Mouse (Mus musculus): ENCODE measurements at regions not wholly inside any gene's neighbourhood (a gene's known extent, or its start where the extent isn't known, plus 50 kb on each side); places are given as distances from the start of the nearest gene placed in this dataset.
A peak's percentile ranks its signal among the peaks of the same experiment; 100 is the strongest.

DNA sequence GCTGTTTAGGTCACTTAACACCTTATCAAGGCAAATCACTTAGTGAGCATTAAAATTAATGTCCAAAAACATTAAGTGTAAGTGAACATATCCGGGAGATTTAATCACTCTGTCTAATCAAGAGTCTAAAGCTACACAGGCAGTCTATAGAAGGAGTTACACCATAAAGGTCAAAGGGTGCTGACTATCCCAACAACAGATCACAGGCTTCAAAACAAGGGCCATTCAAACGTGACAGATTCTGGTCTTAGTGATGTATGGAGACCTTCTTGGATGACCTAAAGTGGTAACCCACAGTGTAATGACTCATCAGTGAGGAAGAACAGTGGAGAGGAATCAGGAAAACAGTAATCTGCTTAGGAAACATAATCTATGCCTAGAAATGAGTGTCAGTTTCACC is 61.0 kb downstream of the 1700020N15Rik start:
- peak; percentile 36 for DNase-seq (ENCODE audit: low spot score)

- no peak for DNase-seq (ENCODE audit: low spot score)
Measured at GRCm38 (mm10) chrX:70007077-70007476, 62.0 kb downstream of the 1700020N15Rik start.

All from embryo, embryonic 10.5 days (tissue).